9 mouse cellular contexts compared by ENCODE assay signal in genomic region chr2:168281582-168281981, GRCm38 (mm10). TPM values are rescaled to one million over a fixed set of nuclear protein-coding genes. Genes with fewer than 3 reads are reported as not detected.
A peak's percentile ranks its signal among the peaks of the same experiment; 100 is the strongest.
DNase-seq lines count a peak whose midpoint lies in the region; ATAC-seq and TF ChIP-seq lines count a peak whose summit lies in the region.
"Had no signal": no experiment of that assay in that cellular context is flagged by ENCODE, and none has a peak within 500 bp of the region (broad histone marks: within the 10 kb centered on the region; RNA-seq: fewer than 3 reads in every experiment).

Gene Kcng1 (minus strand): TSS chr2:168281736.

- 35% methylated on average over 12 of the region's 12 CpGs for WGBS in cerebellum, adult 2 months
- WGBS in lung, postnatal 0 days, result 23% methylated on average over 12 of the region's 12 CpGs
- WGBS in limb, embryonic 10.5 days, result 10% methylated on average over 12 of the region's 12 CpGs
- 25% methylated on average over 12 of the region's 12 CpGs for WGBS in small intestine, adult 2 months

- H3K4me2 ChIP-seq in lung, postnatal 0 days (replicated peaks; ENCODE audit: low read depth, low read length), result peak within 1 kb of the TSS; percentile 69

- no peaks in the 10 kb centered on the region; the same call in 1 of the 2 replicates for H3K4me1 ChIP-seq in cerebellum, adult 2 months (ENCODE audit: control insufficient read depth, insufficient read depth, low read length)
- no peaks in the 10 kb centered on the region; the same call in 1 of the 2 replicates for H3K4me1 ChIP-seq in lung, postnatal 0 days (ENCODE audit: insufficient read depth, low read depth, low read length)
- H3K4me1 ChIP-seq in limb, embryonic 10.5 days, result peaks cover 35% of the 10 kb centered on the region
- peaks cover 3% of the 10 kb centered on the region; the same call in 1 of the 2 replicates for H3K4me1 ChIP-seq in small intestine, adult 2 months (ENCODE audit: control insufficient read depth, insufficient read depth, insufficient read length, low read length)

- no peak within 1 kb of the TSS for H3K9ac ChIP-seq in lung, postnatal 0 days (replicated peaks; ENCODE audit: low read depth)

- TF ChIP-seq POLR2A in cerebellum, adult 2 months (IDR thresholded peaks at IDR 0.05; ENCODE audit: borderline replicate concordance, insufficient read depth, low read length), result no peak
- no peak for TF ChIP-seq POLR2A in small intestine, adult 2 months (IDR thresholded peaks at IDR 0.05; ENCODE audit: low read depth, low read length)

- no peak for TF ChIP-seq EP300 in lung, postnatal 0 days (IDR thresholded peaks at IDR 0.05)

- no peak for TF ChIP-seq CTCF in cerebellum, adult 2 months (IDR thresholded peaks at IDR 0.05; ENCODE audit: borderline replicate concordance, insufficient read depth, low read depth, low read length)
- TF ChIP-seq CTCF in lung, postnatal 0 days (IDR thresholded peaks at IDR 0.05), result no peak
- no peak for TF ChIP-seq CTCF in small intestine, adult 2 months (IDR thresholded peaks at IDR 0.05; ENCODE audit: extremely low read depth, insufficient read length, insufficient replicate concordance, low read depth, low read length)

- ATAC-seq in lung, postnatal 0 days, result no peak

- peak within 1 kb of the TSS; percentile 39 for H3K4me3 ChIP-seq in cerebellum, adult 2 months (replicated peaks; ENCODE audit: insufficient read depth, low read depth, low read length)
- H3K4me3 ChIP-seq in lung, postnatal 0 days (ENCODE audit: low read depth, low read length), result peak within 1 kb of the TSS; percentile 39
- H3K4me3 ChIP-seq in limb, embryonic 10.5 days, result peak within 1 kb of the TSS; percentile 63
- H3K4me3 ChIP-seq in small intestine, adult 2 months (ENCODE audit: low read depth, low read length), result peak within 1 kb of the TSS; percentile 61
- H3K4me3 ChIP-seq: erythroblast, embryonic 14.5 days had no signal

- H3K36me3 ChIP-seq in lung, postnatal 0 days (ENCODE audit: insufficient read depth, low read length), result no peaks in the 10 kb centered on the region
- H3K36me3 ChIP-seq in limb, embryonic 10.5 days, result no peaks in the 10 kb centered on the region
- H3K36me3 ChIP-seq in small intestine, adult 2 months (ENCODE audit: control insufficient read depth, insufficient read depth, low read length), result no peaks in the 10 kb centered on the region

- no peak for DNase-seq in cerebellum, adult 2 months
- DNase-seq in cerebellum, adult 11 months, result no peak
- DNase-seq in lung, postnatal 0 days (ENCODE audit: low spot score), result no peak
- no peak for DNase-seq in lung, adult 18-20 months
- DNase-seq in limb, embryonic 10.5 days (ENCODE audit: low spot score), result no peak
- DNase-seq in urinary bladder, adult 2 months (ENCODE audit: low spot score), result no peak
- no peak for DNase-seq in right cerebral cortex, postnatal 25 days

- H3K27ac ChIP-seq in cerebellum, adult 2 months (ENCODE audit: insufficient read depth, low read length), result no peak within 1 kb of the TSS
- no peak within 1 kb of the TSS for H3K27ac ChIP-seq in lung, postnatal 0 days (ENCODE audit: low read length)
- H3K27ac ChIP-seq in limb, embryonic 10.5 days, result peak within 1 kb of the TSS; percentile 77
- no peak within 1 kb of the TSS for H3K27ac ChIP-seq in small intestine, adult 2 months (ENCODE audit: insufficient read depth, low read depth, low read length)

- H3K9me3 ChIP-seq in lung, postnatal 0 days (ENCODE audit: low read length), result no peaks in the 10 kb centered on the region
- H3K9me3 ChIP-seq in limb, embryonic 10.5 days (replicated peaks), result no peaks in the 10 kb centered on the region

- no peaks in the 10 kb centered on the region; the same call in 1 of the 2 replicates for H3K27me3 ChIP-seq in cerebellum, adult 2 months (ENCODE audit: control insufficient read depth, insufficient read depth, low read length)
- H3K27me3 ChIP-seq in lung, postnatal 0 days (replicated peaks; ENCODE audit: insufficient read depth, low read length), result peaks cover 38% of the 10 kb centered on the region
- peaks cover 82% of the 10 kb centered on the region for H3K27me3 ChIP-seq in limb, embryonic 10.5 days (ENCODE audit: low read depth, poor library complexity, severe bottlenecking)
- peaks cover 32% of the 10 kb centered on the region for H3K27me3 ChIP-seq in small intestine, adult 2 months (ENCODE audit: control insufficient read depth, insufficient read depth, low read length)

RNA-seq across cellular contexts. Expression of gene Kcng1, which starts in this region (rescaled TPM):
- polyA plus RNA-seq in cerebellum, adult 2 months (2012; rRNA removed), result 1.5 and 1.8 TPM in 2 replicates
- polyA plus RNA-seq in lung, postnatal 0 days (2015; fragmentation: Nextera tagmentation; extraction: Ambion mirVana), result 0.08 and 0.26 TPM in 2 replicates
- polyA plus RNA-seq in limb, embryonic 10.5 days (2016; fragmentation: Nextera tagmentation; extraction: Ambion mirVana), result 1.4 and 2.3 TPM in 2 replicates
- 0.86 and 1.3 TPM in 2 replicates for polyA plus RNA-seq in small intestine, adult 2 months (2012; rRNA removed)
- 3.4 and 16.5 TPM in 2 replicates for polyA plus RNA-seq in urinary bladder, adult 2 months (2012; rRNA removed)
- polyA plus RNA-seq: erythroblast, embryonic 14.5 days had no signal
